ENCODE assay signal across 8 mouse cellular contexts in the genomic region with DNA sequence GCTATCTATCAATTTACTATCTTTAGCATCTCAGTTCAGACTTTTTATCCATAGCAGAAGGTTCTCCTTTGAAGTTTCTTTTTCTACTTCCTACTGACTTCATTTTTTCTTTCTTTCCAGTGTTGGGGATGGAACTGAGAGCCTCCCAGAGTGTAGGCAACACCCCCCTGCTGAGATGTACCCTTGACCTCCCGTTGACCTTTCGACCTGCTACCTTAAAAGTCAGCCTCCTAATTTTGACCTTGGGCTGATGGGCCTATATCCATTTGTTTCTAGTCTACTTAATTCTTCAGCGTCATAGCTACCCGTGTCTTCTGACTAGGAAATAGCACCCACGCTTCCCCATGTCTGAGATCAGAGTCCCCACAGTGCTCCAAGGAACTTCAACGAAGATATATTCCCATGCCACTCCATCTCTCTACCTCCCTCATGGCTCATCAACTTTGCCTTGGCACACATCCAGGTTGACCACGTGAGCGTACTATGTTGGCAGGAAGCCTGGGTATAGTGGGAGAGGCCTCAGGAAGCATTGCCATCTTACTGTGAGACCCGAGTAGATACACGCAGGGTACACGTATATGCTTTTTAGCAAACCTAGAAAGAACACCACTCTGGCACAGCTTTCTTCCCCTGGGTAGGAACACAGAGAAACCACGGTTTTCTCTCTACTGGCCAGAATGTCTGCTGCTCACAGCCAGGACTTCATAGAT. TPM values are rescaled to one million over a fixed set of nuclear protein-coding genes. Genes with fewer than 3 reads are reported as not detected.
DNase-seq lines count a peak whose midpoint lies in the region; ATAC-seq lines count a peak whose summit lies in the region.

No protein-coding gene starts in this region.

- no peak overlapping the region for H3K4me2 ChIP-seq in liver, embryonic 12.5 days
- peak overlapping the region; percentile 52 for H3K4me2 ChIP-seq in kidney, embryonic 16.5 days (replicated peaks; ENCODE audit: low read depth, low read length)
- H3K4me2 ChIP-seq in limb, embryonic 15.5 days, result peak overlapping the region; percentile 38
- peak overlapping the region; percentile 45 for H3K4me2 ChIP-seq in neural tube, embryonic 13.5 days

- DNase-seq in liver, result peak; percentile 32
- peak; percentile 92 for DNase-seq in cerebellum, postnatal 10 days
- DNase-seq in heart, adult 9 months (ENCODE audit: low spot score in 2 of 2), result peak; percentile 65 to 77
- peak; percentile 69 to 70 for DNase-seq in urinary bladder, adult 18-20 months (ENCODE audit: low spot score in 2 of 2)

- no peak overlapping the region for H3K4me3 ChIP-seq in liver, embryonic 12.5 days
- H3K4me3 ChIP-seq in kidney, embryonic 16.5 days (ENCODE audit: low read length), result peak overlapping the region; percentile 17; the same call in 1 of the 2 replicates
- no peak overlapping the region for H3K4me3 ChIP-seq in limb, embryonic 15.5 days
- H3K4me3 ChIP-seq in neural tube, embryonic 13.5 days, result no peak overlapping the region

- no peak for ATAC-seq in liver, embryonic 12.5 days
- peak; percentile 77 for ATAC-seq in kidney, embryonic 16.5 days (ENCODE audit: low FRiP score, low TSS enrichment)
- ATAC-seq in limb, embryonic 15.5 days (ENCODE audit: insufficient number of reproducible peaks, low FRiP score, low TSS enrichment, low read depth), result no peak
- ATAC-seq in neural tube, embryonic 13.5 days (ENCODE audit: low read depth), result peak; percentile 84

- no peak overlapping the region for H3K9ac ChIP-seq in liver, embryonic 12.5 days
- H3K9ac ChIP-seq in kidney, embryonic 16.5 days (replicated peaks; ENCODE audit: low read length), result peak overlapping the region; percentile 50; the same call in 1 of the 2 replicates
- H3K9ac ChIP-seq in limb, embryonic 15.5 days, result no peak overlapping the region
- H3K9ac ChIP-seq in neural tube, embryonic 13.5 days, result no peak overlapping the region

- H3K27ac ChIP-seq in liver, embryonic 12.5 days, result no peak overlapping the region
- H3K27ac ChIP-seq in kidney, embryonic 16.5 days (ENCODE audit: low read length), result peak overlapping the region; percentile 49; the same call in 1 of the 2 replicates
- peak overlapping the region; percentile 63 for H3K27ac ChIP-seq in limb, embryonic 15.5 days
- no peak overlapping the region; the same call in 1 of the 2 replicates for H3K27ac ChIP-seq in neural tube, embryonic 13.5 days (replicated peaks)

- no peaks in the 10 kb centered on the region for H3K9me3 ChIP-seq in liver, embryonic 12.5 days (replicated peaks)
- no peaks in the 10 kb centered on the region for H3K9me3 ChIP-seq in kidney, embryonic 16.5 days (ENCODE audit: low read length)
- no peaks in the 10 kb centered on the region for H3K9me3 ChIP-seq in limb, embryonic 15.5 days
- no peaks in the 10 kb centered on the region for H3K9me3 ChIP-seq in neural tube, embryonic 13.5 days

- H3K27me3 ChIP-seq in liver, embryonic 12.5 days (replicated peaks), result no peaks in the 10 kb centered on the region
- H3K27me3 ChIP-seq in kidney, embryonic 16.5 days (ENCODE audit: insufficient read depth, low read length), result no peaks in the 10 kb centered on the region
- H3K27me3 ChIP-seq in limb, embryonic 15.5 days, result no peaks in the 10 kb centered on the region
- no peaks in the 10 kb centered on the region for H3K27me3 ChIP-seq in neural tube, embryonic 13.5 days

- no peaks in the 10 kb centered on the region for H3K36me3 ChIP-seq in liver, embryonic 12.5 days
- no peaks in the 10 kb centered on the region for H3K36me3 ChIP-seq in kidney, embryonic 16.5 days (ENCODE audit: insufficient read depth, low read length)
- H3K36me3 ChIP-seq in limb, embryonic 15.5 days, result no peaks in the 10 kb centered on the region
- no peaks in the 10 kb centered on the region for H3K36me3 ChIP-seq in neural tube, embryonic 13.5 days

- 0 out of 2 replicates have a peak, but pooled peaks cover 4% of the 10 kb centered on the region for H3K4me1 ChIP-seq in liver, embryonic 12.5 days
- peaks cover 12% of the 10 kb centered on the region for H3K4me1 ChIP-seq in kidney, embryonic 16.5 days (ENCODE audit: insufficient read depth, low read length)
- peaks cover 15% of the 10 kb centered on the region for H3K4me1 ChIP-seq in limb, embryonic 15.5 days
- peaks cover 8% of the 10 kb centered on the region; the same call in 1 of the 2 replicates for H3K4me1 ChIP-seq in neural tube, embryonic 13.5 days (replicated peaks)

- WGBS in liver, embryonic 12.5 days (ENCODE audit: insufficient replicate concordance), result 67% methylated on average over 12 of the region's 12 CpGs
- whole genome bisulfite sequencing in kidney, embryonic 16.5 days, result 49% methylated on average over 12 of the region's 12 CpGs
- 46% methylated on average over 12 of the region's 12 CpGs for WGBS in limb, embryonic 15.5 days
- 59% methylated on average over 12 of the region's 12 CpGs for WGBS in neural tube, embryonic 13.5 days

RNA-seq across cellular contexts. Expression of gene Dapl1, which starts 46.6 kb away (rescaled TPM):
- not detected in 2 replicates for polyA plus RNA-seq in liver, embryonic 12.5 days (2016; fragmentation: Nextera tagmentation; extraction: Ambion mirVana)
- polyA plus RNA-seq in kidney, embryonic 16.5 days (2015; fragmentation: Nextera tagmentation; extraction: Ambion mirVana), result 4.6 and 5.6 TPM in 2 replicates
- polyA plus RNA-seq in limb, embryonic 15.5 days (2015; fragmentation: Nextera tagmentation; extraction: Ambion mirVana), result 6.0 and 7.7 TPM in 2 replicates
- 0.77 TPM in 1 of 2 replicates, not detected in the other for polyA plus RNA-seq in neural tube, embryonic 13.5 days (2015; fragmentation: Nextera tagmentation; extraction: Ambion mirVana)

Comparison
In these comparisons a context has a peak if more than half of its experiments do, and no peak if none do; other contexts are left out.
1. DNase-seq: peak in every context shown above with its lines; median percentile 92 in cerebellum, postnatal 10 days; 71 in heart, adult 9 months; 70 in urinary bladder, adult 18-20 months; 32 in liver.
2. ATAC-seq: peak in kidney, embryonic 16.5 days (single experiment) and neural tube, embryonic 13.5 days (single experiment); none in liver, embryonic 12.5 days (single experiment) and limb, embryonic 15.5 days (single experiment).
3. H3K27ac ChIP-seq: peak in kidney, embryonic 16.5 days (single experiment) and limb, embryonic 15.5 days (single experiment); none in liver, embryonic 12.5 days (single experiment) and neural tube, embryonic 13.5 days (single experiment).